Mouse (Mus musculus) ES-E14 (cell line): ENCODE results near the gene Crb1.
"Not testable (repeated sequence)": the region's sequence is repeated elsewhere in the genome, so short reads cannot be mapped to it uniquely, and the experiment has no call there.

ENCODE experiments used
- CHD2 ChIP-seq: IDR thresholded peaks from 2 replicates; pipeline ENCODE4 v1.6.1; 2014; ENCODE audit warnings: mild to moderate bottlenecking, low read depth, low read length, inconsistent platforms
- HCFC1 ChIP-seq: IDR thresholded peaks from 2 replicates; pipeline ENCODE4 v1.6.1; 2012; ENCODE audit warnings: low read length, inconsistent platforms, borderline replicate concordance; ENCODE audit not compliant: insufficient read depth
- ZC3H11A ChIP-seq: IDR thresholded peaks from 2 replicates; pipeline ENCODE4 v1.6.1; 2012; ENCODE audit warnings: low read depth, mild to moderate bottlenecking, inconsistent platforms, low read length, borderline replicate concordance

GRCm38 (mm10) chr1:139412365-139412764 lies 35.5 kb upstream of the Crb1 start:
- not testable (repeated sequence) for TF ChIP-seq HCFC1, ZC3H11A
- TF ChIP-seq CHD2, result peak; percentile 56; the same call in 1 of the 2 replicates
